Mouse (Mus musculus) liver, postnatal 0 days (tissue): ENCODE measurements around the gene Dnajc5.

ENCODE experiments used
- CTCF ChIP-seq: sonication (generic); IDR thresholded peaks from 2 replicates; pipeline ENCODE4 v1.5.1; 2016; ENCODE audit warnings: antibody characterized with exemption, low read depth
- EP300 ChIP-seq: IDR thresholded peaks from 2 replicates; pipeline ENCODE4 v1.6.1; 2016; ENCODE audit warnings: antibody characterized with exemption, low read depth, mild to moderate bottlenecking

GRCm38 (mm10) chr2:181569856-181570255, 49.6 kb downstream of the Dnajc5 start:
- TF ChIP-seq CTCF, result no peak
- TF ChIP-seq EP300, result no peak
